Mouse (Mus musculus) midbrain, embryonic 11.5 days (tissue): ENCODE measurements around the gene Suclg2. TPM values are rescaled to one million over a fixed set of nuclear protein-coding genes. Genes with fewer than 3 reads are reported as not detected.

Experiments
- ATAC-seq: fragments of 200-750 bp; cut with Nextera tagmentation; 2 replicates; pipeline ENCODE4 v1.8.0; 2017; ENCODE audit warnings: moderate TSS enrichment, moderate library complexity; ENCODE audit not compliant: low FRiP score
- DNase-seq: peaks from one replicate; pipeline ENCODE4 v3.0.0; 2015; ENCODE audit warnings: low spot score; ENCODE audit errors: missing footprints
- H3K27ac ChIP-seq: fragments of 300-500 bp; sonication (generic); 2 replicates; pipeline ENCODE4 v1.5.1; 2014; ENCODE audit warnings: low read depth, low read length
- H3K27me3 ChIP-seq: fragments of 300-500 bp; sonication (generic); 2 replicates; pipeline ENCODE4 v1.6.1; 2014; ENCODE audit warnings: mild to moderate bottlenecking, low read length, moderate library complexity, mixed read lengths; ENCODE audit not compliant: control insufficient read depth, insufficient read depth
- H3K36me3 ChIP-seq: fragments of 300-500 bp; sonication (generic); 2 replicates; pipeline ENCODE4 v1.6.1; 2014; ENCODE audit warnings: mild to moderate bottlenecking, low read length, moderate library complexity, mixed read lengths; ENCODE audit not compliant: control insufficient read depth, insufficient read depth
- H3K4me1 ChIP-seq: fragments of 300-500 bp; sonication (generic); 2 replicates; pipeline ENCODE4 v1.6.1; 2014; ENCODE audit warnings: low read length; ENCODE audit not compliant: control insufficient read depth, insufficient read depth
- H3K4me2 ChIP-seq: fragments of 300-500 bp; sonication (generic); 2 replicates; pipeline ENCODE4 v1.6.1; 2014; ENCODE audit warnings: mild to moderate bottlenecking, moderate library complexity
- H3K4me3 ChIP-seq: fragments of 300-500 bp; sonication (generic); 2 replicates; pipeline ENCODE4 v1.5.1; 2014; ENCODE audit warnings: low read depth, low read length
- H3K9ac ChIP-seq: fragments of 300-500 bp; sonication (generic); 2 replicates; pipeline ENCODE4 v1.6.1; 2014; ENCODE audit warnings: low read length
- H3K9me3 ChIP-seq: fragments of 300-500 bp; sonication (generic); 2 replicates; pipeline ENCODE4 v1.6.1; 2016; ENCODE audit warnings: low read length; ENCODE audit not compliant: control insufficient read depth
- WGBS: fragments of 180-500 bp; shearing (Covaris S2); extraction: QIAGEN DNeasy Blood & Tissue Kit; methylation state at CpG from one replicate; pipeline ENCODE4 v1.1.7; 2014; 5-methylcytosine and 5-hydroxymethylcytosine counted together
- polyA plus RNA-seq: library from polyadenylated mRNA; unstranded; fragments of >200 nt; fragmentation: Nextera tagmentation; extraction: Ambion mirVana; gene quantifications from 2 replicates; pipeline ENCODE4 v1.2.1, GENCODE M21; 2014

Suclg2 gene
- polyA plus RNA-seq = 40.8 and 49.3 TPM in 2 replicates

DNA sequence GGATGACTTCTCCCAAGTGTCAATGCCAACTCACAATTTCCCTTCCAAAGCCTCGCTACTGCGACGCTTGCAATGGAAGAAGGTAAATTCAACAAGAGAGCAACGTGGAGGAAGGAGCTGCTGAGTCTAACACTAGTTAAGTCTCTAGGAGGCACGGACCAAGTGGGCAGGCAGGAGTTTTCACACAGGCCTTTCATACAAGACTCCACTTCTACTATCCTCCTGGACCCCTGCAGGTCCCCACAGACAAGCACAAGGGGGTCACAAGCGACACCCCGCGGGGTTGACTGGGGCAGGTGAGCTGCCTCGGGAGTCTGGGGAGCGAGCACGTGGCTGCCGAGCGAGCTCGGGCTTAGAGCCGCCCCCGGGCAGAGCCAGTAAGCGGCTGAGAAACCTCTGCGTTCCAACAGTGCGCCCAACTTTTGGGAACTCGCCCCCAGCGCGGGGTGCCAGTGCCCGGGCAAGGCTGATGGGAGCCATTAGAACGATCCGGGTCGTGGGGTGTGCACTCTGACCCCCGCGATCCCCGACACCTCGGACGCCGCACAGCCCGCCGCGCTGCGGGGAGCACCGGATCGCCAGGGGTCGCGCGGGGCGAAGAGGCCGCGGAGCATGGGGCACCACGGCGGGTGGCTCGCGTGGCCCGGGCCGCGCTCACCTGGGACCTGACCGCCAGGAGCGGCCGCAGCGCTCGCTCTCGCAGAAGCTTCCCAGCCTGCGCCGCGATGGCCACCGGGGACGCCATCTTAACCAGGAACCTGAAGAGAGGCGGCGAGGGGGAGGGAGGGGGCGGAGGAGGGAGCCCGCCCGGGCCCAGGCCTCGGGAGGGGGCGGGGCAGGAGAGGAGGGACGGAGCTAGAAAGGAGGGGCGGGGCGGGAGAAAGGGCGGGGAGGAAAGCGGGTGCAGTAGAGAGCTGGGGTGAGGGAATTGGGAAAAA lies at the start of gene Suclg2:
TSS of gene Suclg2 (minus strand) at position 770 of the 938 bp plus-strand sequence.
- Histone ChIP-seq H3K9ac (peak within 1 kb of the TSS; percentile 87), H3K27me3 (no peaks in the 10 kb centered on the region), H3K36me3 (no peaks in the 10 kb centered on the region), H3K4me1 (peaks cover 2% of the 10 kb centered on the region; the same call in 1 of the 2 replicates), H3K9me3 (no peaks in the 10 kb centered on the region), H3K4me3 (peak within 1 kb of the TSS; percentile 72), H3K4me2 (peak within 1 kb of the TSS; percentile 86), H3K27ac (no peak within 1 kb of the TSS)
- WGBS = under 1% methylated on average over 63 of the region's 74 CpGs
- ATAC-seq = peak; percentile 93
- DNase-seq = peak; percentile 97

GRCm38 (mm10) chr6:95766566-95766965 lies 48.0 kb upstream of the Suclg2 start:
- 71% methylated on average over 4 of the region's 4 CpGs for WGBS
- no peak overlapping the region for H3K9ac ChIP-seq

DNA sequence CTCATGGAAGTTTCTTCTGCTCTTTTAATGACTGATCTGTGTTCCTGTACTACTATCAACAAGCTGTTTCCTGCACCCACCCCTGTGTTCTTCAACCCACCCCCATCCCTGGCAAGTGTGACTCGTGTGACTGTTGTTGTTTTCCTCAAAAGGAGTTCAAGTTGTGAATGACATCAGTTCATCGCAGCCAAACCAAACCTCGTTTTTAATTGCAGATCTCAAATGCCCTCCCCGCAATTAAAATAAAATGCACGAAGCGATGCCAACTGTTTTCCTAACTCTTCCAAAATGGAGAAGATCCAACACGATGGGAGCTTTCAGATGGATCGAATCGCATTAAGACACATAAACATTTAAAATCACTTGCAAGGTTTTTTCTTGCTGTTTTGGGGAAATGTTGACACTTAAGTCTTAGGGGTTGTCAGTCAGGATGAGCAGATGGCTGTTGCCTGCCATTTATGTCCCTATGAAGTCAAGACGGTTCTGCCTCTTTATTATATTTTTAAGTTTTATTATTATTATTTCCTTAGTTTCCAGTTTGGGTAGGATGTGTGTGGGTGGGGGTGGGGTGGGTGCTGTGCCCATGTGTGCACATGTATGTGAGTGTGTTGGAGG lies 41.1 kb upstream of the Suclg2 start:
- DNase-seq = no peak

More at GRCm38 (mm10) chr6:95766566-95766965, 48.0 kb upstream of the Suclg2 start:
- Histone ChIP-seq H3K27me3 (no peaks in the 10 kb centered on the region), H3K4me2 (no peak overlapping the region), H3K9me3 (no peaks in the 10 kb centered on the region), H3K36me3 (no peaks in the 10 kb centered on the region), H3K27ac (no peak overlapping the region), H3K4me1 (no peaks in the 10 kb centered on the region), H3K4me3 (no peak overlapping the region)
- DNase-seq (no peak), ATAC-seq (no peak; the same call in 1 of the 2 replicates)

GRCm38 (mm10) chr6:95742378-95742777 lies 23.8 kb upstream of the Suclg2 start:
- Histone ChIP-seq H3K4me3 (no peak overlapping the region), H3K9ac (no peak overlapping the region), H3K27ac (no peak overlapping the region), H3K4me2 (no peak overlapping the region), H3K9me3 (no peaks in the 10 kb centered on the region), H3K4me1 (no peaks in the 10 kb centered on the region), H3K27me3 (no peaks in the 10 kb centered on the region), H3K36me3 (no peaks in the 10 kb centered on the region)
- no peak for ATAC-seq
- whole genome bisulfite sequencing = 89% methylated on average over 4 of the region's 4 CpGs
- no peak for DNase-seq

More for the DNA sequence above, 41.1 kb upstream of the Suclg2 start:
- WGBS = 89% methylated on average over 10 of the region's 10 CpGs
- no peaks in the 10 kb centered on the region for H3K9me3 ChIP-seq
- no peak overlapping the region for H3K9ac ChIP-seq
- H3K27me3 ChIP-seq = no peaks in the 10 kb centered on the region
- no peak overlapping the region for H3K4me2 ChIP-seq
- no peak overlapping the region for H3K27ac ChIP-seq
- no peaks in the 10 kb centered on the region for H3K4me1 ChIP-seq
- H3K36me3 ChIP-seq = no peaks in the 10 kb centered on the region
- no peak overlapping the region for H3K4me3 ChIP-seq
- ATAC-seq = no peak

- ATAC-seq = no peak
These were observed 13.2 kb upstream of the Suclg2 start for GRCm38 (mm10) chr6:95731570-95732367.

GRCm38 (mm10) chr6:95729399-95729798 lies 10.8 kb upstream of the Suclg2 start:
- WGBS = 84% methylated on average over 5 of the region's 5 CpGs
- Histone ChIP-seq H3K4me1 (no peaks in the 10 kb centered on the region), H3K4me2 (no peak overlapping the region), H3K36me3 (no peaks in the 10 kb centered on the region), H3K27me3 (no peaks in the 10 kb centered on the region), H3K4me3 (no peak overlapping the region), H3K9me3 (no peaks in the 10 kb centered on the region), H3K9ac (no peak overlapping the region), H3K27ac (no peak overlapping the region)
- ATAC-seq = no peak
- no peak for DNase-seq

More at GRCm38 (mm10) chr6:95731570-95732367, 13.2 kb upstream of the Suclg2 start:
- WGBS = 65% methylated on average over 11 of the region's 11 CpGs
- Histone ChIP-seq H3K4me3 (no peak overlapping the region), H3K4me2 (no peak overlapping the region), H3K9ac (no peak overlapping the region), H3K4me1 (no peaks in the 10 kb centered on the region), H3K36me3 (no peaks in the 10 kb centered on the region), H3K9me3 (no peaks in the 10 kb centered on the region), H3K27me3 (no peaks in the 10 kb centered on the region), H3K27ac (no peak overlapping the region)
- DNase-seq = peak; percentile 45

DNA sequence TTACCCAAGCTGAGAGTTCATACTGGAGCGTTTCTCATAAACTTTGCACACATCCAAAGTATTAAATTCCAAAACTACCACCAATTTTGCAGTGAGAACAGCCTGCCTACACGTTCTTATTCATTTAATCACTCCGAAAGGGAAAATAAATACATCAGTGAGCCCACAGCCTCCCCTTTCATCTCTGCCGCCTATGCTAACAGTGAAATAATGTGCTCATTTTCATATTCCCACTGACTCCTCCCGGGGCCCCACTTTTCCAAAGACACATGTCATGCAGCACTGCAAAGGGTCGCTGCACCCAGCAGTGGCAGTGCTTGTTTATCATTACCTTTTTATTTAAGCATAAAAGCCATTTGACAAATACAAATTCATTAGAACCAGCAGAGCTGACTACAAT lies 6.7 kb upstream of the Suclg2 start:
- Histone ChIP-seq H3K27me3 (no peaks in the 10 kb centered on the region), H3K9ac (no peak overlapping the region), H3K27ac (no peak overlapping the region), H3K4me3 (no peak overlapping the region), H3K36me3 (no peaks in the 10 kb centered on the region), H3K4me2 (no peak overlapping the region), H3K9me3 (no peaks in the 10 kb centered on the region), H3K4me1 (no peaks in the 10 kb centered on the region)
- DNase-seq (peak; percentile 69), ATAC-seq (no peak)
- 63% methylated on average over 6 of the region's 6 CpGs for WGBS

- DNase-seq (peak; percentile 49), ATAC-seq (no peak)
- WGBS = 84% methylated on average over 6 of the region's 6 CpGs
- no peak overlapping the region for H3K9ac ChIP-seq
- H3K9me3 ChIP-seq = no peaks in the 10 kb centered on the region
- H3K4me1 ChIP-seq = peaks cover 2% of the 10 kb centered on the region; the same call in 1 of the 2 replicates
- H3K27ac ChIP-seq = no peak overlapping the region
- no peak overlapping the region for H3K4me3 ChIP-seq
- no peak overlapping the region for H3K4me2 ChIP-seq
- no peaks in the 10 kb centered on the region for H3K27me3 ChIP-seq
- H3K36me3 ChIP-seq = no peaks in the 10 kb centered on the region
These were observed 4.8 kb upstream of the Suclg2 start for GRCm38 (mm10) chr6:95723361-95723760.
